Mouse (Mus musculus) CH12.LX (cell line): Measurements from ENCODE around the gene Atrnl1. TPM values are rescaled to one million over a fixed set of nuclear protein-coding genes. Genes with fewer than 3 reads are reported as not detected.

Experiments
- DNase-seq: peaks from one replicate; pipeline ENCODE4 v3.0.0-alpha.2; 2013; ENCODE audit errors: extremely low read depth
- H3K27ac ChIP-seq: 2 replicates; pipeline ENCODE4 v1.5.1; 2012; ENCODE audit warnings: low read depth, mild to moderate bottlenecking, control low read depth, moderate library complexity; ENCODE audit not compliant: insufficient read depth
- H3K27me3 ChIP-seq: replicated peaks from 2 replicates; pipeline ENCODE3; 2012; ENCODE audit warnings: inconsistent platforms
- H3K36me3 ChIP-seq, 2 experiments: replicated peaks in 1 of 2; 2 replicates each; pipeline versions ENCODE3 to v1.6.1; 2012; ENCODE audit warnings: inconsistent platforms in 1 of 2, low read length in 1 of 2, mild to moderate bottlenecking in 1 of 2, mixed read lengths in 1 of 2, moderate library complexity in 1 of 2; ENCODE audit not compliant: control insufficient read depth in 1 of 2, insufficient read depth in 1 of 2
- H3K4me1 ChIP-seq, 2 experiments: 2 replicates each; pipeline ENCODE4 v1.6.1; 2012; ENCODE audit warnings: inconsistent platforms in 1 of 2, moderate library complexity in 1 of 2; ENCODE audit not compliant: insufficient read depth in 2 of 2, control insufficient read depth in 1 of 2
- H3K4me2 ChIP-seq: 2 replicates; pipeline ENCODE4 v1.6.1; 2012; ENCODE audit warnings: low read depth, mild to moderate bottlenecking, control low read depth; ENCODE audit not compliant: poor library complexity, insufficient read depth, severe bottlenecking
- H3K4me3 ChIP-seq, 3 experiments: fragments of 150-350 bp in 1 of 3; sonication (generic) in 1 of 3; replicated peaks in 1 of 3; 2 replicates each; pipeline versions ENCODE3 to v1.5.1; 2011 to 2012; ENCODE audit warnings: low read depth in 2 of 3, low read length in 2 of 3, mild to moderate bottlenecking in 2 of 3, moderate library complexity in 2 of 3, control low read depth in 1 of 3, improper control_type of control experiment in 1 of 3, inconsistent platforms in 1 of 3, mixed read lengths in 1 of 3; ENCODE audit not compliant: poor library complexity in 1 of 3
- H3K79me2 ChIP-seq: replicated peaks from 2 replicates; pipeline ENCODE4 v1.6.1; 2012; ENCODE audit warnings: mild to moderate bottlenecking, moderate library complexity; ENCODE audit not compliant: control insufficient read depth, poor library complexity, insufficient read depth, severe bottlenecking; ENCODE audit errors: extremely low read depth
- H3K9ac ChIP-seq: 2 replicates; pipeline ENCODE4 v1.6.1; 2012; ENCODE audit warnings: low read depth, mild to moderate bottlenecking, control low read depth, moderate library complexity; ENCODE audit not compliant: insufficient read depth
- H3K9me3 ChIP-seq: replicated peaks from 2 replicates; pipeline ENCODE3; 2012; ENCODE audit warnings: low read length, inconsistent platforms, mixed read lengths
- CHD1 ChIP-seq: IDR thresholded peaks from 2 replicates; pipeline ENCODE4 v1.6.1; 2012; ENCODE audit warnings: low read depth, low read length, improper control_type of control experiment, inconsistent platforms
- CTCF ChIP-seq, 2 experiments: IDR thresholded peaks in 1 of 2; conservative IDR thresholded peaks in 1 of 2; 2 replicates each; pipeline ENCODE4 v1.5.1; 2011 to 2012; ENCODE audit warnings: low read depth in 2 of 2, low read length in 2 of 2, improper control_type of control experiment in 1 of 2, inconsistent platforms in 1 of 2, mild to moderate bottlenecking in 1 of 2, moderate library complexity in 1 of 2
- ELF1 ChIP-seq: IDR thresholded peaks from 2 replicates; pipeline ENCODE4 v1.6.1; 2014; ENCODE audit warnings: low read depth, mild to moderate bottlenecking, inconsistent platforms, low read length, improper control_type of control experiment
- ETS1 ChIP-seq: conservative IDR thresholded peaks from 2 replicates; pipeline ENCODE4 v1.6.1; 2012; ENCODE audit warnings: low read depth, mild to moderate bottlenecking, inconsistent platforms, low read length, improper control_type of control experiment, moderate library complexity
- HCFC1 ChIP-seq: IDR thresholded peaks from 2 replicates; pipeline ENCODE4 v1.6.1; 2012; ENCODE audit warnings: low read depth, mild to moderate bottlenecking, inconsistent platforms, low read length, improper control_type of control experiment
- IRF4 ChIP-seq: IDR thresholded peaks from 2 replicates; pipeline ENCODE4 v1.6.1; 2014; ENCODE audit warnings: low read depth, mild to moderate bottlenecking, inconsistent platforms, low read length, improper control_type of control experiment
- JUN ChIP-seq: IDR thresholded peaks from 2 replicates; pipeline ENCODE4 v1.6.1; 2011; ENCODE audit warnings: low read depth, mild to moderate bottlenecking, low read length, improper control_type of control experiment, moderate library complexity; ENCODE audit not compliant: insufficient read depth
- JUND ChIP-seq: conservative IDR thresholded peaks from 2 replicates; pipeline ENCODE4 v1.6.1; 2011; ENCODE audit warnings: low read depth, low read length, improper control_type of control experiment
- MAFK ChIP-seq: IDR thresholded peaks from 2 replicates; pipeline ENCODE4 v1.6.1; 2011; ENCODE audit warnings: low read length, improper control_type of control experiment; ENCODE audit not compliant: insufficient replicate concordance
- MAX ChIP-seq: IDR thresholded peaks from 2 replicates; pipeline ENCODE4 v1.6.1; 2011; ENCODE audit warnings: low read length, improper control_type of control experiment
- MAZ ChIP-seq: IDR thresholded peaks from 2 replicates; pipeline ENCODE4 v1.6.1; 2012; ENCODE audit warnings: low read depth, mild to moderate bottlenecking, inconsistent platforms, low read length, improper control_type of control experiment, moderate library complexity
- MXI1 ChIP-seq: IDR thresholded peaks from 2 replicates; pipeline ENCODE4 v1.6.1; 2011; ENCODE audit warnings: mild to moderate bottlenecking, low read depth, low read length, improper control_type of control experiment
- NRF1 ChIP-seq: IDR thresholded peaks from 2 replicates; pipeline ENCODE4 v1.6.1; 2014; ENCODE audit warnings: low read depth, mild to moderate bottlenecking, inconsistent platforms, low read length, improper control_type of control experiment, moderate library complexity
- POLR2AphosphoS2 ChIP-seq: IDR thresholded peaks from 2 replicates; pipeline ENCODE4 v1.6.1; 2011; ENCODE audit warnings: low read depth, low read length, improper control_type of control experiment
- RAD21 ChIP-seq: IDR thresholded peaks from 2 replicates; pipeline ENCODE4 v1.6.1; 2011; ENCODE audit warnings: low read depth, mild to moderate bottlenecking, low read length, improper control_type of control experiment, moderate library complexity
- SMC3 ChIP-seq: IDR thresholded peaks from 2 replicates; pipeline ENCODE4 v1.6.1; 2011; ENCODE audit warnings: low read depth, low read length, improper control_type of control experiment
- TCF12 ChIP-seq: IDR thresholded peaks from 2 replicates; pipeline ENCODE4 v1.6.1; 2014; ENCODE audit warnings: low read depth, mild to moderate bottlenecking, inconsistent platforms, low read length, improper control_type of control experiment
- USF2 ChIP-seq: conservative IDR thresholded peaks from 2 replicates; pipeline ENCODE4 v1.6.1; 2011; ENCODE audit warnings: low read depth, low read length, improper control_type of control experiment
- ZC3H11A ChIP-seq: IDR thresholded peaks from 2 replicates; pipeline ENCODE4 v1.6.1; 2012; ENCODE audit warnings: low read depth, mild to moderate bottlenecking, inconsistent platforms, low read length, improper control_type of control experiment
- ZKSCAN1 ChIP-seq: IDR thresholded peaks from 2 replicates; pipeline ENCODE4 v1.6.1; 2012; ENCODE audit warnings: low read depth, inconsistent platforms, low read length, improper control_type of control experiment, borderline replicate concordance
- ZNF384 ChIP-seq: IDR thresholded peaks from 2 replicates; pipeline ENCODE4 v1.6.1; 2012; ENCODE audit warnings: low read depth, low read length, improper control_type of control experiment, inconsistent platforms
- dilution Hi-C: fragments of 300-500 bp; cut with MboI; formaldehyde crosslinking; loops from 2 replicates; pipeline ENCODE4 v1.14.3; 2020; ENCODE audit warnings: low sequenced_read_pairs; ENCODE audit not compliant: extremely low pct_unique_long_range_greater_than_20kb, extremely low pct_ligation_motif_present
- in situ Hi-C: fragments of 300-500 bp; cut with MboI; formaldehyde crosslinking; loops from 3 replicates; pipeline ENCODE4 v1.14.3; 2019; ENCODE audit warnings: low sequenced_read_pairs, low pct_ligation_motif_present, low pct_unique_long_range_greater_than_20kb, mixed read lengths
- polyA plus RNA-seq: library from polyadenylated mRNA; unstranded; fragments of >175 nt; gene quantifications from 2 replicates; pipeline ENCODE4 v1.2.1, GENCODE M21; 2012; ENCODE audit warnings: low read depth; ENCODE audit not compliant: insufficient read length
- total RNA-seq, 2 experiments: library from RNA; depleted of rRNA; stranded (reverse); fragments of 300-350 nt in 1 of 2; fragments of >200 nt in 1 of 2; gene quantifications; 2 replicates each; pipeline ENCODE4 v1.2.3; 2012 to 2014

The Atrnl1 gene
- total and polyA plus RNA-seq, 3 experiments: 1.9 TPM

- Histone ChIP-seq H3K4me2 (no peak overlapping the region), H3K79me2 (no peaks in the 10 kb centered on the region), H3K9me3 (no peaks in the 10 kb centered on the region), H3K4me3 (no peak overlapping the region), H3K36me3 (no peaks in the 10 kb centered on the region), H3K27ac (no peak overlapping the region), H3K27me3 (no peaks in the 10 kb centered on the region), H3K4me1 (no peaks in the 10 kb centered on the region), H3K9ac (no peak overlapping the region)
- TF ChIP-seq MAZ: no peak
- no peak for TF ChIP-seq TCF12
- TF ChIP-seq MAFK: no peak
- no peak for TF ChIP-seq ZKSCAN1
- no peak for TF ChIP-seq CTCF (conservative IDR thresholded peaks at IDR 0.05 in 1 of 2, IDR thresholded peaks at IDR 0.05 in 1 of 2; ENCODE audit: low read depth in 2 of 2, low read length in 2 of 2)
- TF ChIP-seq NRF1: no peak
- no peak for TF ChIP-seq MXI1
- dilution Hi-C loops: no loop called here
- in situ Hi-C loops: no loop called here
- no peak for DNase-seq
These were observed 410.9 kb downstream of the Atrnl1 start for GRCm38 (mm10) chr19:58021514-58022284.

- no peak overlapping the region for H3K4me2 ChIP-seq
- no peaks in the 10 kb centered on the region for H3K9me3 ChIP-seq
- TF ChIP-seq MXI1 (no peak), IRF4 (no peak), SMC3 (no peak), ZNF384 (no peak), JUN (no peak), TCF12 (no peak), JUND (no peak), USF2 (no peak), ZC3H11A (no peak), ETS1 (no peak), ELF1 (no peak), POLR2AphosphoS2 (no peak), RAD21 (no peak), MAX (no peak), CHD1 (no peak), HCFC1 (no peak)
- H3K4me1 ChIP-seq: no peaks in the 10 kb centered on the region
- in situ Hi-C loops: no loop called here
- H3K4me3 ChIP-seq: no peak overlapping the region
- no peaks in the 10 kb centered on the region for H3K27me3 ChIP-seq
- dilution Hi-C loops: no loop called here
- no peak overlapping the region for H3K27ac ChIP-seq
- no peaks in the 10 kb centered on the region for H3K36me3 ChIP-seq
- no peak overlapping the region for H3K9ac ChIP-seq
- DNase-seq: no peak
- no peaks in the 10 kb centered on the region for H3K79me2 ChIP-seq
These were observed 412.5 kb downstream of the Atrnl1 start for GRCm38 (mm10) chr19:58023216-58023825.
